Mouse (Mus musculus) hindbrain, embryonic 13.5 days (tissue): Measurements from ENCODE around the gene Atp2c2. TPM values are rescaled to one million over a fixed set of nuclear protein-coding genes. Genes with fewer than 3 reads are reported as not detected.

Experiments
- ATAC-seq: fragments of 200-750 bp; cut with Nextera tagmentation; 2 replicates; pipeline ENCODE4 v1.8.0; 2017; ENCODE audit warnings: moderate TSS enrichment; ENCODE audit not compliant: low FRiP score
- H3K27ac ChIP-seq: fragments of 300-500 bp; sonication (generic); 2 replicates; pipeline ENCODE4 v1.5.1; 2015; ENCODE audit warnings: inconsistent platforms, mild to moderate bottlenecking, moderate library complexity
- H3K27me3 ChIP-seq: fragments of 300-500 bp; sonication (generic); 2 replicates; pipeline ENCODE4 v1.6.1; 2015; ENCODE audit warnings: mild to moderate bottlenecking, inconsistent platforms
- H3K36me3 ChIP-seq: fragments of 300-500 bp; sonication (generic); 2 replicates; pipeline ENCODE4 v1.6.1; 2015; ENCODE audit warnings: mild to moderate bottlenecking, inconsistent platforms
- H3K4me1 ChIP-seq: fragments of 300-500 bp; sonication (generic); replicated peaks from 2 replicates; pipeline ENCODE4 v1.6.1; 2015; ENCODE audit warnings: inconsistent platforms
- H3K4me2 ChIP-seq: fragments of 300-500 bp; sonication (generic); 2 replicates; pipeline ENCODE4 v1.6.1; 2015; ENCODE audit warnings: inconsistent platforms, mild to moderate bottlenecking, moderate library complexity
- H3K4me3 ChIP-seq: fragments of 300-500 bp; sonication (generic); 2 replicates; pipeline ENCODE4 v1.5.1; 2015; ENCODE audit warnings: mild to moderate bottlenecking, inconsistent platforms
- H3K9ac ChIP-seq: fragments of 300-500 bp; sonication (generic); 2 replicates; pipeline ENCODE4 v1.6.1; 2015; ENCODE audit warnings: mild to moderate bottlenecking, inconsistent platforms
- H3K9me3 ChIP-seq: fragments of 300-500 bp; sonication (generic); 2 replicates; pipeline ENCODE4 v1.6.1; 2016; ENCODE audit warnings: inconsistent platforms
- WGBS: fragments of 180-500 bp; shearing (Covaris S2); methylation state at CpG from one replicate; pipeline ENCODE4 v1.1.7; 2015; 5-methylcytosine and 5-hydroxymethylcytosine counted together
- polyA plus RNA-seq: library from polyadenylated mRNA; unstranded; fragments of >200 nt; fragmentation: Nextera tagmentation; extraction: Ambion mirVana; gene quantifications from 2 replicates; pipeline ENCODE4 v1.2.1, GENCODE M21; 2015

Atp2c2 gene
- polyA plus RNA-seq, 1 experiment from 2014 or later: 0.21 TPM

DNA sequence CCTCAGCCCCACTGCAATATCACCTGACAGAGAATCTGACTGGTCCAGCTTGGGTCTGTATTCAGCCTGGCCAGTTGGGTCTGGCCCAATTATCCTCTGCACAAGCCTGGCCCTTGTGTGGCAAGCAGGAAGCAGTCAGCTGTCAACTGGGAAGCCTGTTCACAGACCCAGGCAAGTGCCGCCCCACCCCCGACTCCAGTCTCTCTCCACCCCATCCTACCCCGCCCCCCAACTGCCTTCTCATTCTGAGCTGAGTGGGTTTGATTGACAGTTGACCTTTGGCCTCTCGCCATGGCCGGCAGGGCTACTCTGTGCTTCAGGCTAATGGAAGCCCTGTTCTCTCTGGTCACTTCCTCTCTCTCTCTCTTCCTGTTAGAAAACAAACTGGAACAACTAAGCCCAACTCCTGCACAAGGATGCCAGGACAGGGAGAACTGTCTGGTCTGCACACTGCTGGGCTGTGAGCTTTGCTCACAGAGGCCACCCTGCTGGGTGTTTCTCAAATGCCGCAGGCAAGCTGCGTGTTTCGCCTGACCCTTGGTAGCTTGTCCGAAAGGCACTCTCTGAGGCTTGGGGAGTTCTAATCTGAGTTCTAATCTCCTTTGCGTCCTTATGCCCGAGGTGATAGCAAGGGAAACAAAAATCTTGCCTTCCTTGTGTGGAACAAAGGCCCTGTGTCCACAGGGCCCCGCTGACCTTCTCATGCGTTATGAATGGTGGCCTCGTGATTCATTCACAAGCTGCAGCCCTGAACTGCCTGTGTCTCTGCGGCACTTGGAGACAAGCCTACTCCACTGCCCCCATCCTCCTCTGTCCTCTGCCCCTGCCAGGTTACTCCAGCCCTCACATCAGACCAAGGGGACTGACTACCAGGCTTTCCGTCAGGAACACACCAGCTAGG, 92.2 kb downstream of the Atp2c2 start:
- no peak overlapping the region for H3K4me3 ChIP-seq
- peak overlapping the region; percentile 69 for H3K27ac ChIP-seq
- 0 out of 2 replicates have a peak overlapping the region, but pooled peaks have one; percentile 6 for H3K9ac ChIP-seq
- ATAC-seq: peak; percentile 71
- 9% methylated on average over 16 of the region's 16 CpGs for WGBS
- no peaks in the 10 kb centered on the region for H3K36me3 ChIP-seq
- no peaks in the 10 kb centered on the region for H3K27me3 ChIP-seq
- H3K4me1 ChIP-seq: peaks cover 34% of the 10 kb centered on the region
- no peak overlapping the region for H3K4me2 ChIP-seq
- H3K9me3 ChIP-seq: no peaks in the 10 kb centered on the region

DNA sequence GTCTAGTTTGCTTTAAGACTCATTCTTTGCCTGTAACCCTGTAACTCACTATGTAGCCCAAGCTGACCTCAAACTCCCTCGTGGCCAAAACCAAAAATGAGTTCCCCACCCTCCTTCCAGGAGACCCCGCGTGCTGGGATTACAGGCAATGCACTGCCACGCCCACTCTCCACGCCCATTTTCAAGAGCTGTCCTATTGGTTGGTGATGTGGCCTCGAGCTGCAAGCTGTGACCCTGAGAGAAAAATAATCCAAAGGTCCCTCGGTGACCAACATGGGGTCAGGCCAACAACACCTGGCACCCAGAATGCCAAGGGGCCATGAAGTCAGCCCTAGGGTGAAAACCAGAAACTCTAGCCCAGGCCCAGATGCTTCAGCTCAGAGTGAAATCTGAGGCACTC, 94.9 kb downstream of the Atp2c2 start:
- WGBS: 38% methylated on average over 7 of the region's 7 CpGs
- Histone ChIP-seq H3K4me3 (no peak overlapping the region), H3K9me3 (no peaks in the 10 kb centered on the region), H3K27me3 (no peaks in the 10 kb centered on the region), H3K36me3 (no peaks in the 10 kb centered on the region), H3K27ac (no peak overlapping the region), H3K4me1 (peaks cover 40% of the 10 kb centered on the region), H3K4me2 (no peak overlapping the region), H3K9ac (no peak overlapping the region)
- ATAC-seq: no peak

DNA sequence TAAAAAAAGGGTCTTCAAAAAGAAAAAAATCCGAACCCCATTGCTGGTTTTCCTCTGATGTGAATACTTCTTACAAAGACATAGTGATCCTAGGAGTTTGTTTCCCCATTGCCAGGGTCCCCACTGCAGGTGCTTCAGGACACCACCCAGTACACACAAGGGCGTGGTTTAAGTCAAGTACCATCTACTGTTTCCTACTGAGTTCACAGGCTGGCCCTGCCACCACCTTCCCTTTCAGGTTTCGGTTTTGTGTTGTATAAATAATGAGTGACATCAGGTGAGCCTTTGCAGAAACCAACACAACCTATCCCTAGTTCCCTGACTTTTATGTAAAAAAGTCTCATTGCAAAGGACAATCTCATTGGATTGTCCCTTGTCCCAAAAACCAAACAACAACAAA, 95.8 kb downstream of the Atp2c2 start:
- Histone ChIP-seq H3K9ac (no peak overlapping the region), H3K27me3 (no peaks in the 10 kb centered on the region)
- ATAC-seq: no peak

DNA sequence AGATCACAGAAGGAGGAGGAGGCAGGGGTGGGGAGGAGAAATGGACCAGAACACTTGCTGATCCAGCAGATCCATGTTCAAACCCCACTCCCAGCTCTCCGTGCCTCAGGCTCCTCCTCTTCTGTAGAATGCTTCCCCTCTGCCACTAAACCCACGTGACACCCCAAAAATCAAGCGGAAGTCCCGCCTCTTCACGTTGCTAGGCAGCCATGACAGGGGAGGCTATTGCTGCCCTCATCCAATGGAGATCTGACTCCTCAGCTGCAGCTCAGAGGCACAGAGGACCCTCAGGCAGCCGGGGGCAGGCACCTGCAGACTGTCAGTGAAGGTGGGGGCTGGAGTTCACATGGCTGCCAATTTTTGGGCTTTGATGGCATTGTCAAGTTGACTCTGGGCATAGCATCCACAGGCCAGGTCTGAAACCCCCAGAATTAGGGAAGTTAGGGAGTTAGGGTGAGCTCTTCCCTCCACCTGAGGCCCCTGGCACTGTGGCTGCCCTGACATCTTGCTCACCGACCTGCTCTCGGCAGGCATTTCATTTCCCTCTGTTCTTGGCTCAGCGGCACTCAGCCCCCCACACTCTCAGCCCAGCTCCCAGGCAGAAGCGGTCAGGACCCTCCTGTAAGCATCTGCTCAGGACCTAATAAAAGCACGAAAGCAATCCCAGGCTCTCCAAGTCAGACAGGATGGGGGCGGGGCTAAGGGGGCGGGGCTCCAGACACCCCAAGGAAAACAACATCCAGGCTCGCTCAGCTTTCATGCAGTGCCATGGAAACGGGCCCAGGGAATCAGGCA, 98.6 kb downstream of the Atp2c2 start:
- Histone ChIP-seq H3K4me2 (peak overlapping the region; percentile 38), H3K27me3 (no peaks in the 10 kb centered on the region), H3K4me1 (peaks cover 36% of the 10 kb centered on the region), H3K36me3 (no peaks in the 10 kb centered on the region), H3K4me3 (no peak overlapping the region), H3K9ac (peak overlapping the region; percentile 51; the same call in 1 of the 2 replicates), H3K9me3 (no peaks in the 10 kb centered on the region), H3K27ac (peak overlapping the region; percentile 86)
- WGBS: 5% methylated on average over 15 of the region's 15 CpGs
- peak; percentile 82 for ATAC-seq

More for the DNA sequence above, 95.8 kb downstream of the Atp2c2 start:
- 83% methylated on average over 3 of the region's 3 CpGs for WGBS
- no peaks in the 10 kb centered on the region for H3K36me3 ChIP-seq
- H3K4me3 ChIP-seq: no peak overlapping the region
- H3K4me2 ChIP-seq: no peak overlapping the region
- H3K9me3 ChIP-seq: no peaks in the 10 kb centered on the region
- H3K4me1 ChIP-seq: peaks cover 45% of the 10 kb centered on the region
- H3K27ac ChIP-seq: no peak overlapping the region

DNA sequence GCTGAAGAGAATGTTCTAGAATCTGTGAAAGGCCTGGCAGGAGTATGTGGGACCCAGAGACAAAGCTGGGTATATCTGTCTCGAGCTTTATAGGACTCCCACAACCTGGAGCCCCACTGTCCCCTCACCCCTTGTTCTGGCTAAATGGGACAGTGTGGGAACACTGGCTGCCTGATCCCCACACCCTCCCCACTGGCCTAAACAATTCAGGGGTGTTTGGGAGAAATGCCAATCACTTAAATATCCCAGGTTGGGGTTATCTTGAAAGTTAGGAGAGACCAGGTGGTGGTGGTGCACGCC, 99.1 kb downstream of the Atp2c2 start:
- no peaks in the 10 kb centered on the region for H3K36me3 ChIP-seq
- peak overlapping the region; percentile 51; the same call in 1 of the 2 replicates for H3K9ac ChIP-seq
- H3K4me3 ChIP-seq: no peak overlapping the region
- no peak overlapping the region; the same call in 1 of the 2 replicates for H3K4me2 ChIP-seq
- peak overlapping the region; percentile 86 for H3K27ac ChIP-seq
- H3K4me1 ChIP-seq: peaks cover 36% of the 10 kb centered on the region
- 53% methylated on average over 2 of the region's 2 CpGs for WGBS
- no peaks in the 10 kb centered on the region for H3K9me3 ChIP-seq
- ATAC-seq: no peak
- no peaks in the 10 kb centered on the region for H3K27me3 ChIP-seq

DNA sequence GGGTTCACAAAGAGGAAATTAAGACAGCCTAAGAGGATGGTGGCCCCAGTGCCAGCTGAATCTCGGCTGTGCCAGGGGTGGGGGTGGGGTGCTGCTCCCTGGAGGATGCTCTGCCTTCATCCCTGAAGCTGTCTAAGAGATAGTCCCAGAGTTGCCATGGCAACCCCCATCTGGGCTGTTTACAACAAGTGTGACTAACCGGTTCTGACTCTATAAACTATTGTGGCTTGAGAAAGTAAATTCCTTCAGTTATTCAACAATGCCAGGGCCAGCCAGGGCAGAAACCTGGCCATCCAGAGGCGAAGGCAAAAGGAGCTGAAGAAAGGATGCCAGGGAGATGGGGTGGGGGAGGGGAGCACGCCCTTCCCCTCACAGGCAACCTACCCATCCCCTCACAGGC, 101.4 kb downstream of the Atp2c2 start:
- Histone ChIP-seq H3K4me2 (no peak overlapping the region), H3K27me3 (no peaks in the 10 kb centered on the region), H3K36me3 (no peaks in the 10 kb centered on the region), H3K4me3 (no peak overlapping the region), H3K27ac (peak overlapping the region; percentile 76), H3K9ac (peak overlapping the region; percentile 57; the same call in 1 of the 2 replicates), H3K9me3 (no peaks in the 10 kb centered on the region), H3K4me1 (peaks cover 45% of the 10 kb centered on the region)
- 5% methylated on average over 4 of the region's 4 CpGs for WGBS
- ATAC-seq: no peak

DNA sequence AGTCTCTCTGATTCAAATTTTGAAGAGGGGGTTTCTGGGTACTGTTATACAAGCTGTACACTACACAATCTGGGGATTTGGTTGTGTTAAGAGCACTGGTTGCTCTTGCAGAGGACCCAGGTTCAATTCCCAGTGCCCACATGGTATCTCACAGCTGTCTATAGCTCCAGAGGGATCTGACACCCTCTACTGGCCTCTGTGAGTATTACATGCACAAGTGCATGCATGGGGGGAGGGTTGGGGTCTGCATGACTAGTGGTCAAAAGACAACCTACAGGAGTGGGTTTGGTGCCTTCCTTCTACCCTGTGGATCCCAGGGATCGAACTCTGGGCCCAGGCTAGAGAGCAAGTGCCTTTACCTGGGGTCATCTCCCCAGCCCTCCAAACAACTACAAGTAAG, 102.8 kb downstream of the Atp2c2 start:
- Histone ChIP-seq H3K36me3 (no peaks in the 10 kb centered on the region; the same call in 1 of the 2 replicates), H3K9ac (no peak overlapping the region), H3K27ac (no peak overlapping the region), H3K9me3 (no peaks in the 10 kb centered on the region), H3K4me1 (peaks cover 58% of the 10 kb centered on the region), H3K27me3 (no peaks in the 10 kb centered on the region), H3K4me2 (no peak overlapping the region), H3K4me3 (no peak overlapping the region)
- 96% methylated on average over 1 of the region's 1 CpGs for WGBS
- no peak for ATAC-seq

DNA sequence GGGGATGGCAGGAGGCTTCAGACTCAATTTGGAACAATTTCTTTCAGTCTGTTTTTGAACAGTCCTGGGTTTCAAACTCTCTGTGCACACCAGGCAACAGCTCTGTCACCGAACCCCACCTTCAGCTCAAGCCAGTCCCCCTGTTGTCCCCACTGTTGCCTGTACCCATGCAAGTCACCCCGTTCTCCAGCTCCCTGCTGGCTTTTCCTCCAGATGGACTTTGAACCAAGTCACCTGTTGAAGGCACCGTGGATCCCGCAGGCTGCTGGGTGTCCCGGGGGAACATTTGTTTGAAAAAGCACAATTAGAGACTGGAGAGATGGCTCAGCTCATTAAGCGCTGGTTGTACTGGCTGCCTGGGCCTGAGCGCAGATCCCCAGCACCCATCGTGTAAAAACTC, 105.5 kb downstream of the Atp2c2 start:
- Histone ChIP-seq H3K36me3 (peaks cover 18% of the 10 kb centered on the region), H3K27me3 (no peaks in the 10 kb centered on the region), H3K4me1 (peaks cover 42% of the 10 kb centered on the region), H3K4me2 (no peak overlapping the region), H3K27ac (no peak overlapping the region), H3K4me3 (no peak overlapping the region), H3K9me3 (no peaks in the 10 kb centered on the region), H3K9ac (no peak overlapping the region)
- 56% methylated on average over 8 of the region's 8 CpGs for WGBS
- no peak for ATAC-seq

DNA sequence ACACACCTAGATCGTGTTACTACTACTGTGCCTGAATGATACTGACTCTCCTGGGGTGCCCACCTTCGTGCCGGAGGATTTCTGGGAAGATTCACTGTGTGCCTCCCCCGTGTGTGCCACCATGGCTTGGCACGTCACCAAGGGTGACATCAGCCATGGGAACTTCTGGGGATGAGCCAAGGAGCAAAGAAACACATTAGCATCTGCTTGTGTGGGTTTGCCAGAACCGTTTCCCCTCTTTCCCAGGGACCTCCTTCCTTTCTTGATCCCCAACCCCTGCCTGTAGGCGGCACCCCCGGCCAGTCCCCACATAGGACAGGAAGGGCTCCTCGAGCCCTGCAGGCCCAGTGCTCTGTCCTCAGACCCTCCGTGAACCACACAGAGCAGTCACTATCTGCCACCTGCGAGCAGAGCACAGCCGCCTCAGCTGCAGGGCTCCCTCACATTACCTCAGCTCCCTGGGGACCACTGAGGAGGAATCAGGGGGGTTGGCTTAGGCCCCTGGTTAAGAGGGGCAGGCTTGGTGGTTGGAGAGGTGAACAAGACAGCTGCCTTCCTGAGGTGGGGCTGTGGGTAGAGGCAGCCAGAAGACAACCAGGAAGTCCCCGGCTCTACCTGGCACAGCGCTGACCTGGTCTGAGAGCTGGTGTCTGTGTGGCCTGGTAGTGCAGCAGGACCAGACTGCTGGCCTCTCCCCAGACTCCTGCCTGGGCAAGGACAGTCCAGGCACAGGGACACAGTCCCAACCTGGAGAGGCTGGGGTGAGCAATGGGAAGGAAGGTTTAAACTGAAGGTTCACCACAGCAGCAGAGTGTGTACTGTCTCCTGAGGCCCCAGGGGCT, 106.8 kb downstream of the Atp2c2 start:
- peak; percentile 59 for ATAC-seq
- WGBS: 63% methylated on average over 14 of the region's 14 CpGs
- peak overlapping the region; percentile 43; the same call in 1 of the 2 replicates for H3K9ac ChIP-seq

More for the DNA sequence above, 106.8 kb downstream of the Atp2c2 start:
- no peaks in the 10 kb centered on the region for H3K27me3 ChIP-seq
- H3K4me3 ChIP-seq: no peak overlapping the region
- peaks cover 18% of the 10 kb centered on the region for H3K36me3 ChIP-seq
- peaks cover 43% of the 10 kb centered on the region for H3K4me1 ChIP-seq
- H3K4me2 ChIP-seq: no peak overlapping the region
- H3K27ac ChIP-seq: peak overlapping the region; percentile 73
- H3K9me3 ChIP-seq: no peaks in the 10 kb centered on the region
